Mouse (Mus musculus) heart, adult 2 months (tissue): ENCODE measurements around the gene Celf2. TPM values are rescaled to one million over a fixed set of nuclear protein-coding genes. Genes with fewer than 3 reads are reported as not detected.

Experiments used
- DNase-seq, 2 experiments: peaks; one replicate each; pipeline ENCODE4 v3.0.0; 2021
- H3K27ac ChIP-seq: fragments of 200-600 bp; 2 replicates; pipeline ENCODE4 v1.8.1; 2022
- H3K27me3 ChIP-seq: fragments of 200-500 bp; 2 replicates; pipeline ENCODE4 v1.6.1; 2012; ENCODE audit warnings: mild to moderate bottlenecking, low read length, inconsistent platforms, mixed read lengths; ENCODE audit not compliant: control insufficient read depth, insufficient read depth
- H3K36me3 ChIP-seq: fragments of 200-500 bp; 2 replicates; pipeline ENCODE4 v1.6.1; 2012; ENCODE audit warnings: low read length, inconsistent platforms; ENCODE audit not compliant: control insufficient read depth, insufficient read depth
- H3K4me1 ChIP-seq: fragments of 200-500 bp; 2 replicates; pipeline ENCODE4 v1.6.1; 2011; ENCODE audit warnings: low read length; ENCODE audit not compliant: control insufficient read depth, insufficient read depth
- H3K4me3 ChIP-seq: fragments of 200-600 bp; 2 replicates; pipeline ENCODE4 v1.8.1; 2022
- H3K79me2 ChIP-seq: fragments of 200-500 bp; replicated peaks from 2 replicates; pipeline ENCODE4 v1.6.1; 2012; ENCODE audit warnings: mild to moderate bottlenecking, inconsistent platforms, low read length, moderate library complexity, mixed read lengths; ENCODE audit not compliant: control insufficient read depth, insufficient read depth
- H3K9ac ChIP-seq: fragments of 200-500 bp; 2 replicates; pipeline ENCODE4 v1.6.1; 2012; ENCODE audit warnings: low read depth, mild to moderate bottlenecking, control low read depth, inconsistent platforms, low read length, mixed read lengths
- CTCF ChIP-seq: fragments of 200-600 bp; IDR thresholded peaks from 2 replicates; pipeline ENCODE4 v1.8.1; 2022; ENCODE audit warnings: antibody characterized with exemption, mild to moderate bottlenecking, moderate library complexity
- EP300 ChIP-seq: fragments of 200-500 bp; IDR thresholded peaks from 2 replicates; pipeline ENCODE4 v1.6.1; 2011; ENCODE audit warnings: low read depth, low read length, control low read depth; ENCODE audit not compliant: insufficient read depth
- POLR2A ChIP-seq: fragments of 200-500 bp; IDR thresholded peaks from 2 replicates; pipeline ENCODE4 v1.6.1; 2011; ENCODE audit warnings: mild to moderate bottlenecking, low read depth, low read length, control low read depth; ENCODE audit not compliant: insufficient read depth
- WGBS: fragments of 180-500 bp; shearing (Covaris S2); methylation state at CpG from one replicate; pipeline ENCODE4 v1.1.7; 2018; 5-methylcytosine and 5-hydroxymethylcytosine counted together
- intact Hi-C: fragments of 180-260 bp; cut with DNase I; formaldehyde crosslinking; loops from one replicate; pipeline ENCODE4 v1.15.1; 2025
- polyA plus RNA-seq: library from polyadenylated mRNA; depleted of rRNA; stranded (reverse); fragments of >200 nt; gene quantifications from 2 replicates; pipeline ENCODE4 v1.2.3, GENCODE M21; 2012
- total RNA-seq, 2 experiments: library from RNA; stranded (reverse); gene quantifications; 2 replicates each; pipeline ENCODE4 v1.2.3; 2021

Gene Celf2
- total and polyA plus RNA-seq, 3 experiments: 38.1 to 63.9 (median 56.7) TPM

DNA sequence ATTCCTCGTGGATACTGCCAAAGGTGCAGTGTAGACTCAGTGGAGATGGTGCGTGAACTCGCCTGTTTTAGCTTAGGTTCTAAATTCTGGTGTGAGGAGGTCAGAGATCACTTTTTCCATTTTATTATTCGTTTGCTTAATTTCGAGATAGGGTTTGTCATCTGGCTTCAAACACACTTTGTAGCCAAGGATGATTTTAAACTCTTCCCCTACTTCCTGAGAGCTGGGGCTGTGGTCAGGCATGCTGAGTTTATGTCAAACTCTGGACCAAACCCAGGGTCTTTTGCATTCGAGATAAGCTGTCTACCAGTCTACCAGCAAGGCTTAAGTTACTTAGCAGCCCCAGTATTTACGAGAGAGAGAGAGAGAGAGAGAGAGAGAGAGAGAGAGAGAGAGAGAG is 429.3 kb downstream of the Celf2 start:
- Histone ChIP-seq H3K27me3 (no peaks in the 10 kb centered on the region), H3K79me2 (no peaks in the 10 kb centered on the region; the same call in 1 of the 2 replicates), H3K4me1 (peaks cover 4% of the 10 kb centered on the region), H3K9ac (peak overlapping the region; percentile 47), H3K27ac (peak overlapping the region; percentile 52), H3K36me3 (no peaks in the 10 kb centered on the region; the same call in 1 of the 2 replicates), H3K4me3 (peak overlapping the region; percentile 19; the same call in 1 of the 2 replicates)
- intact Hi-C loops: loop anchor here (5.0 to 10.0 kb wide), 2 partner anchors 208 to 335 kb away; no protein-coding TSS in a partner anchor
- WGBS: 35% methylated on average over 7 of the region's 7 CpGs
- no peak for TF ChIP-seq CTCF
- no peak for TF ChIP-seq EP300
- no peak for TF ChIP-seq POLR2A
- DNase-seq: no peak

DNA sequence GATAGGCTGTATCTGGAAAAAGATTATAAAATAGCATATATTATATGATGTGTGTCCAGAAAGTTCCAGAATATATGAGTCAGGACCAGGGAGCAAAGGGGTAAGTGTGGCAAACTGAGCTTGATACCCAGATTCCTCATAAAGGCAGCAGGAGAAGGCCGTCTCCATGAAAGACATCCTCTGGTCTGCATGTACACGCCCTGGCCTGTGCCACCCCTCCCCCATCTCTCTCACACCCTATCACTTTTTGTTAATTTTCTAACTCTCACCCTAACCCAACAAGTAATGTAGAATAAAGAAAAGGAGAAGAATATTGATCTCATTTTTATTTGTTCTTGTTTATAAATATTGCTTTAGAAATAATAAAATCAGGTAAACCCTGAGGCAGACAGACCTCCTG is 430.0 kb downstream of the Celf2 start:
- Histone ChIP-seq H3K4me3 (peak overlapping the region; percentile 19; the same call in 1 of the 2 replicates), H3K9ac (no peak overlapping the region), H3K36me3 (no peaks in the 10 kb centered on the region; the same call in 1 of the 2 replicates), H3K27me3 (no peaks in the 10 kb centered on the region), H3K4me1 (peaks cover 4% of the 10 kb centered on the region), H3K27ac (no peak overlapping the region; the same call in 1 of the 2 replicates), H3K79me2 (no peaks in the 10 kb centered on the region; the same call in 1 of the 2 replicates)
- DNase-seq: no peak
- no peak for TF ChIP-seq CTCF
- TF ChIP-seq POLR2A: no peak
- no peak for TF ChIP-seq EP300
- 55% methylated on average over 2 of the region's 2 CpGs for WGBS
- intact Hi-C loops: no loop called here

- intact Hi-C loops: no loop called here
- no peak overlapping the region for H3K9ac ChIP-seq
- no peaks in the 10 kb centered on the region for H3K27me3 ChIP-seq
- H3K4me1 ChIP-seq: peaks cover 4% of the 10 kb centered on the region
- WGBS: 75% methylated on average over 3 of the region's 3 CpGs
- H3K4me3 ChIP-seq: no peak overlapping the region
- H3K27ac ChIP-seq: no peak overlapping the region
- no peak for DNase-seq
- peaks cover 1% of the 10 kb centered on the region; the same call in 1 of the 2 replicates for H3K79me2 ChIP-seq
- TF ChIP-seq CTCF (no peak), EP300 (no peak), POLR2A (no peak)
- H3K36me3 ChIP-seq: peaks cover 5% of the 10 kb centered on the region
Measured at GRCm38 (mm10) chr2:7073730-7074129, 435.6 kb downstream of the Celf2 start.

DNA sequence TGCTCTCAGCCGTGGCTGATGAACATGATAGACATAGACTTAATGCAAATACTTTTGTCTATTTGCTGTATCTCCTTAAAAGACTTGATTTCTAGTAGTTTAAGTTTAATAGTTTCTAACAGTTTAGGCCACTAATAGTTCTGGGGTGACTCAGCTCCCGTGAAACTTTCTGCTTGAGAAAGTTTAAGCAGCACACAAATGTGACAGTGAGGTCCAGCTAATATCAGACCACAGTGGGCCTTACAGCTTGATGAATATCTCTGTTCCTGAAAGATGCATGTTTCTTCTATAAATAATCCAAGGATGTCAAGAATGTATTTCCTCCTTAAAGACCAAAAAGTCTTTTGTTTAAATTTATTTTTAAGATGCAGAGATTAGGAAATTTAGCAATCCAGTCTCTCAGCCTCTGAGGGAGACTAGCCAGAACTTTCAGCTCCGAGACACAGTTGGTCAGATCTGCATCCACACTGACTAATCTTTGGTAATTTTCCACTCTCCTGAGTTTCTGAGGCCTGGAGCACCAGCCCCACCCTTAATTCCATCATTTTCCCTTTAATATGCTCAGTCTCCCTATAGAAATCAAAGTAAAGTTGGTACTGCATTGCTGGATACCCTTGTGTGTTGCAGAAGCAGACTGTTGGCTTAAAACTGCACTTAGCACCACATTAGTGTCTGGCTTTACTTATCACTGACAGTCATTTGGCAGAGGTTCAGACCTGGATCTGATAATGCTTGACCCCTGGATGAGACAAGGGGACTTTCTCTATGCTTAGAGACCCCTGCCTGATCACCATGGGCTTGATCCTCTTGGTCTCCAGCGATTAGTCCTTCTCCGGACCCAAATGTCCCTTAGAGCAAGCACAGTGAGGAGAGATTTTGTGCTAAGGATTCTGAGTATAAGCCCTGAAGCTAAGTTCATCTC is 436.8 kb downstream of the Celf2 start:
- H3K4me1 ChIP-seq: peaks cover 6% of the 10 kb centered on the region
- H3K4me3 ChIP-seq: no peak overlapping the region
- H3K79me2 ChIP-seq: peaks cover 1% of the 10 kb centered on the region
- 60% methylated on average over 5 of the region's 5 CpGs for WGBS
- no peak for TF ChIP-seq EP300
- TF ChIP-seq POLR2A: no peak
- TF ChIP-seq CTCF: no peak
- H3K27ac ChIP-seq: peak overlapping the region; percentile 52
- DNase-seq: no peak
- H3K36me3 ChIP-seq: peaks cover 10% of the 10 kb centered on the region
- intact Hi-C loops: no loop called here
- no peak overlapping the region; the same call in 1 of the 2 replicates for H3K9ac ChIP-seq
- H3K27me3 ChIP-seq: no peaks in the 10 kb centered on the region

DNA sequence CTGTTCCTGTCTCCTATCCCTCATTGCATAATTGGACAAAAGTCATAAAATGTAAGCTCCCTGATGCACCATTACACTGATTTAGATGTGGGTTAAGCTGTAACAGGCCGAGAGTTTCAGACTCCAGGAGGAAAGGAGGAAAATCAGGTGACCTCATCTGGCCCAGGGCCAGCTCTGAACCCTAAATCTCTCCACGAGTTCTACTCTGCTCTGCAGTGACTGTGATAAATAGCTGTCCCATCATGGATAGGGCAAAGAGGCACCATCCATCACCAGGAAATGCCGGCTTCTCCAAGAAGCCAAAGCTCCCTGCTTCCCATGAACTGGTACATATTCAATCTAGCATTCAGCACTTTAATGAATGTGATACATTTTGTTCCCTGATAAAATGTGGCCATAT is 439.9 kb downstream of the Celf2 start:
- Histone ChIP-seq H3K9ac (no peak overlapping the region), H3K4me1 (peaks cover 6% of the 10 kb centered on the region), H3K36me3 (peaks cover 12% of the 10 kb centered on the region), H3K27me3 (no peaks in the 10 kb centered on the region), H3K4me3 (no peak overlapping the region), H3K27ac (no peak overlapping the region), H3K79me2 (peaks cover 1% of the 10 kb centered on the region)
- DNase-seq: no peak
- no peak for TF ChIP-seq POLR2A
- TF ChIP-seq CTCF: no peak
- TF ChIP-seq EP300: no peak
- 45% methylated on average over 3 of the region's 3 CpGs for WGBS
- intact Hi-C loops: no loop called here

DNA sequence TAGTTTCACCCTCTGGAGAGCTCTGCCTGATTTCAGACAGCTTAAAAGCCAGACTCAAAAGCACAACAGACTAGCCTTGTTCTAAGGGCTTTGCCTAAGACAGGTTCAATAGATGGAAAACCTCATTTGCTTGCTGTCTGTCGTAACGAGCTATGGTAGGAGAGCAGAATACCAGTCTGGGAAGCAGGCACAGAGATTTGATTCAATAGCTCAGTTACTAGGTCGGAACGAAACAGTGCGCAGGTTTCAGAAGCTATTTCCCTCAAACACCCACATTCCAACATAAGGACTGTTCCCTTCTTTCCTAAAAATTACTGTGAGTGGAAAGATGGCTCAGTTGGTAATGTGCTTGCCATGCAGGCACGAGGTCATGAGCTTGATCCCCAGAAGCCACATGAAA is 441.1 kb downstream of the Celf2 start:
- H3K27ac ChIP-seq: peak overlapping the region; percentile 15
- WGBS: 78% methylated on average over 6 of the region's 6 CpGs
- DNase-seq: no peak

More for the DNA sequence above, 441.1 kb downstream of the Celf2 start:
- Histone ChIP-seq H3K9ac (0 out of 2 replicates have a peak overlapping the region, but pooled peaks have one; percentile 25), H3K36me3 (peaks cover 12% of the 10 kb centered on the region), H3K4me1 (peaks cover 13% of the 10 kb centered on the region), H3K79me2 (peaks cover 1% of the 10 kb centered on the region), H3K4me3 (no peak overlapping the region), H3K27me3 (no peaks in the 10 kb centered on the region)
- intact Hi-C loops: no loop called here
- TF ChIP-seq CTCF: no peak
- no peak for TF ChIP-seq EP300
- TF ChIP-seq POLR2A: no peak
